9 mouse cellular contexts compared by ENCODE assay signal in genomic region chr17:6696521-6696920, GRCm38 (mm10). TPM values are rescaled to one million over a fixed set of nuclear protein-coding genes. Genes with fewer than 3 reads are reported as not detected.
A peak's percentile ranks its signal among the peaks of the same experiment; 100 is the strongest.
DNase-seq lines count a peak whose midpoint lies in the region; ATAC-seq and TF ChIP-seq lines count a peak whose summit lies in the region.
"Not testable (repeated sequence)": the region's sequence is repeated elsewhere in the genome, so short reads cannot be mapped to it uniquely, and the experiment has no call there.
"Had no signal": no experiment of that assay in that cellular context is flagged by ENCODE, and none has a peak within 500 bp of the region (broad histone marks: within the 10 kb centered on the region; RNA-seq: fewer than 3 reads in every experiment).

No protein-coding gene starts in this region.

- 0 out of 2 replicates have a peak, but pooled peaks have one; percentile 27 for ATAC-seq in forebrain, embryonic 11.5 days (replicated peaks; ENCODE audit: low FRiP score)
- peak; percentile 33; the same call in 1 of the 2 replicates for ATAC-seq in heart, embryonic 11.5 days (replicated peaks; ENCODE audit: insufficient number of reproducible peaks, low FRiP score, low TSS enrichment)
- 0 out of 2 replicates have a peak, but pooled peaks have one; percentile 34 for ATAC-seq in hindbrain, embryonic 16.5 days
- 0 out of 2 replicates have a peak, but pooled peaks have one; percentile 28 for ATAC-seq in limb, embryonic 13.5 days (ENCODE audit: low FRiP score, low read depth)
- not testable (repeated sequence) for ATAC-seq in stomach, postnatal 0 days (ENCODE audit: low FRiP score, low TSS enrichment)

- H3K27ac ChIP-seq in MEL (ENCODE audit: control insufficient read depth, low read depth, low read length); forebrain, embryonic 11.5 days (ENCODE audit: low read depth, low read length); heart, embryonic 11.5 days (ENCODE audit: low read depth, low read length); hindbrain, embryonic 16.5 days (ENCODE audit: low read depth, low read length); limb, embryonic 13.5 days; stomach, postnatal 0 days (replicated peaks): not testable (repeated sequence)

- 57% methylated on average over 8 of the region's 8 CpGs for WGBS in forebrain, embryonic 11.5 days
- 44% methylated on average over 7 of the region's 8 CpGs for WGBS in heart, embryonic 11.5 days (ENCODE audit: insufficient replicate concordance)
- 55% methylated on average over 7 of the region's 8 CpGs for WGBS in hindbrain, embryonic 16.5 days
- WGBS in limb, embryonic 13.5 days, result 60% methylated on average over 8 of the region's 8 CpGs
- 58% methylated on average over 7 of the region's 8 CpGs for WGBS in stomach, postnatal 0 days

- not testable (repeated sequence) for TF ChIP-seq RAD21 in MEL (IDR thresholded peaks at IDR 0.05; ENCODE audit: low read depth, low read length)

- not testable (repeated sequence) for TF ChIP-seq POLR2A in MEL (IDR thresholded peaks at IDR 0.05; ENCODE audit: control insufficient read depth in 1 of 2, insufficient read depth in 1 of 2, low read depth in 1 of 2, low read length in 2 of 2, poor library complexity in 1 of 2)

- TF ChIP-seq CTCF in MEL (IDR thresholded peaks at IDR 0.05 in 2 of 3, conservative IDR thresholded peaks at IDR 0.05 in 1 of 3; ENCODE audit: control insufficient read depth in 1 of 3, insufficient read depth in 1 of 3, low read depth in 2 of 3, low read length in 3 of 3, poor library complexity in 1 of 3, severe bottlenecking in 1 of 3); stomach, postnatal 0 days (IDR thresholded peaks at IDR 0.05; ENCODE audit: low read depth): not testable (repeated sequence)

- not testable (repeated sequence) for H3K27me3 ChIP-seq in MEL (ENCODE audit: control insufficient read depth in 1 of 2, insufficient read depth in 2 of 2, low read length in 2 of 2); forebrain, embryonic 11.5 days (ENCODE audit: control insufficient read depth, insufficient read depth, low read length); heart, embryonic 11.5 days (ENCODE audit: control insufficient read depth, insufficient read depth, low read length); hindbrain, embryonic 16.5 days (replicated peaks; ENCODE audit: control insufficient read depth, insufficient read depth, low read length); limb, embryonic 13.5 days; stomach, postnatal 0 days (ENCODE audit: control insufficient read depth, insufficient read depth, low read length)

- not testable (repeated sequence) for H3K4me3 ChIP-seq in MEL (ENCODE audit: control insufficient read depth in 1 of 2, insufficient read depth in 1 of 2, low read depth in 2 of 2, low read length in 2 of 2); forebrain, embryonic 11.5 days (ENCODE audit: low read depth, low read length); heart, embryonic 11.5 days (ENCODE audit: low read depth, low read length); hindbrain, embryonic 16.5 days (ENCODE audit: low read length); limb, embryonic 13.5 days; stomach, postnatal 0 days (ENCODE audit: low read depth, low read length)

- H3K4me1 ChIP-seq in MEL (ENCODE audit: control insufficient read depth in 1 of 2, insufficient read depth in 2 of 2, low read length in 2 of 2), result peaks cover 0 to 13% of the 10 kb centered on the region in 2 experiments; a peak in 2 of 4 replicates
- not testable (repeated sequence) for H3K4me1 ChIP-seq in forebrain, embryonic 11.5 days (replicated peaks; ENCODE audit: control insufficient read depth, insufficient read depth, low read length); heart, embryonic 11.5 days (ENCODE audit: control insufficient read depth, insufficient read depth, low read length); hindbrain, embryonic 16.5 days (ENCODE audit: control insufficient read depth, insufficient read depth, low read depth, low read length); limb, embryonic 13.5 days; stomach, postnatal 0 days (replicated peaks; ENCODE audit: control insufficient read depth, insufficient read depth)

- TF ChIP-seq EP300 in MEL (IDR thresholded peaks at IDR 0.05; ENCODE audit: low read depth in 1 of 2, low read length in 2 of 2); stomach, postnatal 0 days (optimal IDR thresholded peaks at IDR 0.05): not testable (repeated sequence)

- not testable (repeated sequence) for H3K36me3 ChIP-seq in MEL (ENCODE audit: control insufficient read depth in 1 of 2, insufficient read depth in 2 of 2, low read length in 2 of 2); forebrain, embryonic 11.5 days (ENCODE audit: control insufficient read depth, insufficient read depth, low read length); heart, embryonic 11.5 days (ENCODE audit: control insufficient read depth, insufficient read depth, low read length); hindbrain, embryonic 16.5 days (ENCODE audit: control insufficient read depth, insufficient read depth, low read length); limb, embryonic 13.5 days; stomach, postnatal 0 days (ENCODE audit: control insufficient read depth, insufficient read depth, low read length)

- H3K9ac ChIP-seq in MEL (ENCODE audit: control insufficient read depth, low read depth, low read length, poor library complexity, severe bottlenecking); forebrain, embryonic 11.5 days (ENCODE audit: low read length); heart, embryonic 11.5 days (ENCODE audit: low read depth, low read length); hindbrain, embryonic 16.5 days (ENCODE audit: low read depth, low read length); limb, embryonic 13.5 days; stomach, postnatal 0 days (ENCODE audit: low read length): not testable (repeated sequence)

- not testable (repeated sequence) for H3K79me2 ChIP-seq in MEL (ENCODE audit: control insufficient read depth, insufficient read depth, low read length, poor library complexity)

- peak; percentile 23 for DNase-seq in MEL (ENCODE audit: low read depth, low spot score)
- DNase-seq in forebrain, embryonic 11.5 days (ENCODE audit: low spot score), result peak; percentile 46
- peak; percentile 8 for DNase-seq in naive thymus-derived CD4-positive, alpha-beta T cell, adult 2 months (ENCODE audit: low read depth)
- DNase-seq in stomach, postnatal 0 days (ENCODE audit: low spot score), result peak; percentile 12

- not testable (repeated sequence) for H3K4me2 ChIP-seq in forebrain, embryonic 11.5 days (ENCODE audit: low read depth, low read length, severe bottlenecking); heart, embryonic 11.5 days; hindbrain, embryonic 16.5 days (ENCODE audit: low read length); limb, embryonic 13.5 days (replicated peaks); stomach, postnatal 0 days (replicated peaks; ENCODE audit: low read depth)

- H3K9me3 ChIP-seq in MEL (replicated peaks; ENCODE audit: insufficient read depth, low read length); forebrain, embryonic 11.5 days (ENCODE audit: control insufficient read depth, low read length); heart, embryonic 11.5 days (replicated peaks; ENCODE audit: control insufficient read depth, low read length); hindbrain, embryonic 16.5 days (ENCODE audit: control insufficient read depth, low read length); limb, embryonic 13.5 days; stomach, postnatal 0 days (ENCODE audit: control insufficient read depth, low read length): not testable (repeated sequence)

RNA-seq across cellular contexts. Expression of gene Sytl3, which starts 37.6 kb away (rescaled TPM):
- total RNA-seq in MEL (2012; rRNA removed), result not detected in 2 replicates
- polyA plus RNA-seq in MEL (2012; ENCODE audit: insufficient read depth in 1 of 2, insufficient read length in 2 of 2, low read depth in 1 of 2, low replicate concordance in 2 of 2, missing spikeins in 1 of 2), result not detected
- not detected in 2 replicates for polyA plus RNA-seq in forebrain, embryonic 11.5 days (2014; fragmentation: Nextera tagmentation; extraction: Ambion mirVana)
- 0.11 TPM in 1 of 2 replicates, not detected in the other for polyA plus RNA-seq in heart, embryonic 11.5 days (2014; fragmentation: Nextera tagmentation; extraction: Ambion mirVana)
- 1.2 and 1.5 TPM in 2 replicates for polyA plus RNA-seq in hindbrain, embryonic 16.5 days (2015; fragmentation: Nextera tagmentation; extraction: Ambion mirVana)
- polyA plus RNA-seq in limb, embryonic 13.5 days (2015; fragmentation: Nextera tagmentation; extraction: Ambion mirVana), result not detected in 2 replicates
- polyA plus RNA-seq in stomach, postnatal 0 days (2015; fragmentation: Nextera tagmentation; extraction: Ambion mirVana), result 0.99 and 1.1 TPM in 2 replicates
- polyA plus RNA-seq: embryonic facial prominence, embryonic 11.5 days; erythroblast, embryonic 14.5 days had no signal

RNA-seq across cellular contexts. Expression of gene Dynlt1f, which starts 40.8 kb away (rescaled TPM):
- 108 and 122 TPM in 2 replicates for total RNA-seq in MEL (2012; rRNA removed)
- 100 to 1,000 TPM in 1 of 2 experiments, not detected in 1; 148 TPM for polyA plus RNA-seq in MEL (2012; ENCODE audit: insufficient read depth in 1 of 2, insufficient read length in 2 of 2, low read depth in 1 of 2, low replicate concordance in 2 of 2, missing spikeins in 1 of 2)
- 282 and 296 TPM in 2 replicates for polyA plus RNA-seq in forebrain, embryonic 11.5 days (2014; fragmentation: Nextera tagmentation; extraction: Ambion mirVana)
- 232 and 254 TPM in 2 replicates for polyA plus RNA-seq in heart, embryonic 11.5 days (2014; fragmentation: Nextera tagmentation; extraction: Ambion mirVana)
- 217 and 229 TPM in 2 replicates for polyA plus RNA-seq in hindbrain, embryonic 16.5 days (2015; fragmentation: Nextera tagmentation; extraction: Ambion mirVana)
- 255 and 264 TPM in 2 replicates for polyA plus RNA-seq in limb, embryonic 13.5 days (2015; fragmentation: Nextera tagmentation; extraction: Ambion mirVana)
- 186 and 187 TPM in 2 replicates for polyA plus RNA-seq in stomach, postnatal 0 days (2015; fragmentation: Nextera tagmentation; extraction: Ambion mirVana)
